Mouse (Mus musculus): Measurements from ENCODE around the gene Elf1. TPM values are rescaled to one million over a fixed set of nuclear protein-coding genes. Genes with fewer than 3 reads are reported as not detected.

Gene Elf1
- total RNA-seq, 4 experiments from 2014 or later = 4.9 to 5.7 (median 5.0) TPM

DNA sequence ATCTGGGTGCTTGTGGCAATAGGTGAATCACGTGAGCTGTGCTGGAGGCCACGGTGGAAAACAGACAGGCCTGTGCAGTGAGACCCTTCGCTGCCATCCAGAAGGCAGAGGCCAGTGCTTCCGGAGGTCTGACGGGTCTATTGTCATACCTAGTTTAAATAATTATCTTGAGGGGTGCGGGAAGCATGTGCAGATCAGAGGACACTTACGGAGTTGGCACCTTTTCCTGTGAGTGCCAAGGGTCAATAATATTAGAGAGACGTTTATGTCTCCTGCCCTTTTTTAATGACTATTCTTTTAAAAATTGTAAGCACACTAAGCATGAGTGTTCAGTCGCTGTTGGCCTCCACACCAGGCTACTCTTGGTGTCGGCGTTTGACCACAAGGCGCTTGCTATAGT is 8.2 kb downstream of the Elf1 start:
- DNase-seq (ENCODE audit: low spot score in 2 of 2) = no peak

DNA sequence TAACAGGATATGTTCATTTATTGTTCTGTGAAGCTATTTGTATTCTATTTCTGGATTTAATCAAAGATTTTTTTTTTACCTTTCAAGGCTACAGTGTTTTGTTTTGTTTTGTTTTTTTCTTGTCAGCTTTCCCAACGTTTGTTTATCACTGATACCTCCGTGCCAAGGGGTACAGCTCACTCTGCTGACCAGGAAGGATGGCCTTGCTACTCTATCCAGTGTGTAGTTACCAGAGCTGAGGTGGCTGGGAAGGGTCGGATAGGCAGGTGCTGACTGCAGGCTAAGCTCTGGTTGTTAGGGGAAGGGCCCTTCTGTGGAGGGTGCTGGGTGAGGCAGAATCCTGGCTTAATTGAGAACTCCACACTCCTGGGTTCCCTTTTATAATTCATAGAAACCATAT is 9.3 kb downstream of the Elf1 start:
- no peak for DNase-seq (ENCODE audit: low spot score in 2 of 2)

DNA sequence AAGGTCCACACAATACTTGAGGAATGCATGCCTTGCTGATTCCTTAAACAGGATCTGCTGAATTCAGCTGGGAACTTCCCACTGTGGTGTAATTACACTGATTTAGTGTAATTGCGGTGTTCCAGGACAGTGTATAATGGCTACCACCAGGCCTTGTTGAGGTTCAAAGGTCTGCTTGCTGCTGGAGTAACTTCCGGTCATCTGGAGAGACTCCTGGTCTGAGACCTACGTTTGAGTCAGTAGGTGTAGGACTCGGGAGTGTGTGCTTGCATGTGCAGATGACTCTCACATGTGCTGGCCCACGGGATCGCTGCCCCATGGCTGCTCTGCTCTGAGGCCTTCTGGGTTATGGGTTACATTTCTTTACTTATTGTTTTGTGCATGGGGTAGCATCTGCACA is 13.4 kb downstream of the Elf1 start:
- DNase-seq (ENCODE audit: low spot score in 2 of 2) = no peak

DNA sequence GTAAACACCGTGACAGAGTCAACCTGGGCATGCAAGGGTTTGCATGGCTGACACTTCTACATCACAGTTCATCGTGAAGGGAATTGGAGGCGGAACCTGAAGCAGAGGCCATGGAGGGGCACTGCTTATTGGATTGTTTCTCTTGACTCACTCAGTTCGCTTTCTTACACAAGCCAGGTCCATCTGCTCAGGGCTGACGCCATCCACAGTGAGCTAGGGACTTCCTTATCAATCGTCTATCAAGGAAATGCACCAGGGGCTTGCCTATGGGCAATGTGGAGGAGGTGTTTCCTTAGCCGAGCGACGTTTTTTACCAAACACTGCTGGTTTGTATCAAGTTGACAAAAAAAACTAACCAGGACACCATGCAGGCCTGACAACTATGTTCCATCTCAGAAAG is 18.3 kb downstream of the Elf1 start:
- DNase-seq (ENCODE audit: low spot score in 2 of 2) = no peak

DNA sequence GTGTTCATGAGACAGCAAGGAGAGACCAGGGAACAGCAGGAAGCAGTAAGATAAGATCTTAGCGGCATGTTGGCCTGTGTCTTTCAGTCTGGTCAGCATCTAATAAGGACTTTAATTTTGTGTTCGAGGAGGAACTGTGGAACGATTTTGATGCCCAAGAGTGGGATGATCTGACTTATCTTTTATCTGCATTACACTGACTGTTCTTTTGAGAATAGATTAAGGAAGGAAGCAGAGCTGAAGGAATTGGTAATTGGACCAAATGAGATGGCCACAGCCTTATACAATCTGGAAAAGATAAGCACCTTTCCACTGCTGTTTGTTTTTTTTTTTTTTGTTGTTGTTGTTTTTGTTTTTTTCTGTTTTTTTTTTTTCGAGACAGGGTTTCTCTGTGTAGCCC is 19.8 kb downstream of the Elf1 start:
- DNase-seq (ENCODE audit: low spot score in 2 of 2) = no peak

DNA sequence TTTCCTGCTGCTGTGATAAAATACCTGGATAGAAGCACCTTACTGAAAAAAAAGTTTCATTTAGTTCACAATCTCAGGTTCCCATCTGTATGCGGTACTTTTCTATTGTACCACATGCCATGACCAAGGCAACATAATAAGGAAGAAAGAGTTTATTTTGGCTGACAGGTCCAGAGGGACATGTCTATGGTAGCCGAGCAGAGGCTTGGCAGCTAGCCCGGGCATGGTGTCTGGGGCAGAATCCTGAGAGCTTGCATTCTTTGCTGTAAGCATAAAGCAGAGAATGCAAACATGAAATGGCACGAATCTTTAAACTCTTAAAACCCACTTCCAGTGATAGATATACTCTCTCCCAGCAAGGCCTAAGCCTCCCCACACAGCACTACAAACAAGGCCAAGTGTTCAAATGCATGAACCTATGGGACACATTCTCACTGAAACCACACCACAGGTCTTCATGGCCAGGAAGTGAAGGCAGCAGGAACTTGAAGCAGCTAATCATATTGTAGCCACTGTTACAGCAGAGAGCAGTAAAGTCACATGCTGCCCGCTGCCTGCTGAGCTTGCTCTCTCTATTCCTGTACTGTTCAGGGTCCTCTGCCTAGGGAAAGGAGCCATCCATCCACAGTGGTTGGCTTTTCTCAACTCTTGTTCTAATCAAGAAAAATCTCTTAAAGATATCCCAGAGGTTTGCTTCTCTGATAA is 22.5 kb downstream of the Elf1 start:
- no peak for DNase-seq (ENCODE audit: low spot score in 2 of 2)

DNA sequence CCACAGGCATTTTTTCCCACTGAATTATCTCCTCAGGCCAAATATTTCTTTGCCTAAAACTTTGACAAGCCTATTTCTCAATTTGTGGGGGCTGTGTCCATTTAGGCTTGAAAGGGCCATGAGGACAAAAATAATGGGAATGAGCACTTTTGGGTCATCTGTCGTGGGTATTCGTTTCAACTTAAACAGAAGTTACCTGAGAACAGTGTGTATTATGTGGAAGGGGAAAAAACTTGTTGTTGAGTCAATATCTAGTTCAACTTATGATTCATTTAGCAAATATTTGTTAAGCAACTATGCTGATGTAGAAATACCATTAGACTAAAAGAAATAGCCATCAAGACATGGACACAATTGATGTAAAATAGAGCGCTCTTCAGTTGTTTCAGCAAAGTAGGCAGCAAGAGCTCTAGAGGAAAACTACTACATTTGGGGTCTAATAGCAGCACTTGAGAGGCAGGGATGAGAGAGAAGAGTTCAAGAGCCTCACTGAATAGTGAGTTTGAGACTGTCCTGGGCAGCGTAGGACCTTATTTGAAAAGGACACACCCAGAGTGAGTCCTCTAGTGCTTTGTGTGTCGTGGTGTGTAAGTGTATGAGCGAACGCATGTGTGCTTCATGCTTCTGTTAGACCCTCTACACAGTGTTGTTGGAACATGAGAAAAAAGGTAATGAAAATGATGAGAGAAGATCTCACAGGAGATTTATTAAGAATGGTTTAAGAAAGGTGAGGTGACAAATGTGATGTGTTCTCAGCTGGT is 23.4 kb downstream of the Elf1 start:
- DNase-seq (ENCODE audit: low spot score in 2 of 2) = no peak

DNA sequence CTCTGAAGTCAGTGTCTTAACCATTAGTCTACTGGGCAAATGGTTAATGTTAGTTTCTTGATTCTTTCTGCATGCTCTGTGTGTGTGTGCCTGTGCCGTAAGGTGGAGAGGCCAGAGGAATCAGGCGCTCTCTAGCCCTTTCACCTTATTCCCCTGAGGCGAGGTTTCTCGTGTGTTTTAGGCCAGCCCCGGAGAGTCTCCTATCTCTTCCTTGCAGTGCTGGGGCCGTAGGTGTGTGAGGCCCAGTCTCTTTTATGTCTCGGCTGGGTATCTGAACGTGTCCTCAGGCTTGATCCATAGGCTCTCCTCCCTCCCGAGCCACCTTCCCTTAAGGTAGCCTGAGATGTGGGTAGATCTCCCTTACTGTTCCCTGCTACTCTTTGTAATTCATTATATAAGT is 25.2 kb downstream of the Elf1 start:
- DNase-seq (ENCODE audit: low spot score in 2 of 2) = no peak

DNA sequence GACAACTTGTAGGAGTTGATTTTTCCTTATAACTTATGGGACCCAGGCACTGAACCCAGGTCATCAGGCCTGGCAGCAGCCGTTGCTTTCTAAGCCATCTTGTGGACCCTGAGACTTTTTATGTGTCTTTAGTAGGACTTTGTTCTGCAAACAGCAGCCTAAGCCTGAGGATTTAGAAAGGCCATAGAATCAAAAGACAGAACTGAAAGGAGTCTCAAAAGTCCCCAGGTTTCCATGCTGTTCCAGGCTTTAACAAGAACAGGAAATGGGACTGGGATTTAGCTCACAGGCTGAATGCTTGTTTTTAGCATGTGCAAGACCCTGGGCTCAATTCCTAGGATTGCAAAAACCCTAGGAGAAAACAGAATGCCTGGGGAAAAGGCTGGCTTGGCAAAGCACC is 26.9 kb downstream of the Elf1 start:
- no peak for DNase-seq (ENCODE audit: low spot score in 2 of 2)

DNA sequence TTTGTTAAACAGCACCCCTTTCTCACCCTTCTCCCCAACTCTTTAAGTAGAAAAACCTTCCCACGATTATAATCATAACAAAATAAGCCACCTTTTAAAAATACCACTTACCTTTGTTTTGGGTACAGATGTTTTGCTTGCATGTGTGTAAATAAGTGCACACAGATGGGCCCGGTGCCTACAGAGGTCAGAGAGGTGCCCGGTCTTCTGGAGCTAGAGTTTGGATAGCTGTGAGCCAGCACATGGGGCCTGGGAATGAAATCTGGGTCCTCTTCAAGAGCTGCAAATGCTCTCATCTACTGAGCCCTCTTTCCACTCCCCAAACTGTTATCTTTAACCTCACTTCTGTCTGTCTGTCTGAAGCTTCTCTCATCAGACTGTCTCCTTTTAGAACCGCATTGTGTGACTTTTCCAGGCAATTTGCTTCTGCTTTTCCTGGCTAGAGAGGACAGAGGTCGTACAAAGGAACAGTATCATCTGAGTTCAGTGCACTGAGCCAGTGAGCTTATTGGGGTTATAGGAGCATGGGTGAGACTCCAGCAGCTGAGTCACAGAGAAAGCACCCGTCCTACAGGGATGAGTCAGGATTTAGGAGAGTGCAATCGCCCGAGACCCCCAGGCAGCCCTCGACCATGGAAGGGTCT is 27.8 kb downstream of the Elf1 start:
- DNase-seq (ENCODE audit: low spot score in 2 of 2) = no peak

DNA sequence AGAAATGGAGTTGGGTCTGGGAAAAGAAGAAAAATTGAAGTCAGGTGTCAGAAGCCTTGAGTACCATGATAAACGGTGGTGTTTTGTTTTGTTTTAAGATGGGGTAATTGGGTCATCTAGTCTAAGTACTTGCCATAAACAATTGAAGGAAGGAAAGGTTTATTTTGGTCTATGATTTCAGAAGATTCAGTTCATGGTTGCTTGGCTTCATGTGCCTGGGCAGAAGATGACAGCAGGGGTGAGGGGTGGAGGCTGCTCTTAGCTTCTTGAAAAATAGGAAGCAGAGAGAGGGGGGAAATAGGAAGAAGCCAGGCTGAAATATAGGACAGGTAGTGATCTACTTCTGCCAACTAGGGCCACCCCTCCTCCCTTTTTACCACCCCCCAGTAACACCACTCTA is 30.5 kb downstream of the Elf1 start:
- no peak for DNase-seq (ENCODE audit: low spot score in 2 of 2)

DNA sequence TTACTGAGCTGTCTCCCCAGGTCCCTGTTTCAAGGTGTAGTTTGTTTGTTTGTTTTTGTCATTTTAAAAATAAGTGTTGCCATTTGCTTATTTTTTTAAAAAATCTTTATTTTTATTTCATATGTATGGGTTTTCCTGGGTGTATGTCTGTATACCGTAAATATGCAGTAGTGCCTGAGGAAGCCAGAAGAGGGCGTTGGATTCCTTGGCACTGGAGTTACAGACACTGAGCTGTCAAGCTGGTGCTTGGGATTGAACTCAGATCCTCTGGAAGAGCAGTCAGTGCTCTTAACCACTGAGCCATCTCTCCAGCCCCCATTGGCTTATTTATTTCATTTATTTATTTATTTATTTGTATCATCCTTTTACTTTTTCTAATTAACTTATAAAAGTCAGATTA is 33.0 kb downstream of the Elf1 start:
- DNase-seq (ENCODE audit: low spot score in 2 of 2) = no peak

DNA sequence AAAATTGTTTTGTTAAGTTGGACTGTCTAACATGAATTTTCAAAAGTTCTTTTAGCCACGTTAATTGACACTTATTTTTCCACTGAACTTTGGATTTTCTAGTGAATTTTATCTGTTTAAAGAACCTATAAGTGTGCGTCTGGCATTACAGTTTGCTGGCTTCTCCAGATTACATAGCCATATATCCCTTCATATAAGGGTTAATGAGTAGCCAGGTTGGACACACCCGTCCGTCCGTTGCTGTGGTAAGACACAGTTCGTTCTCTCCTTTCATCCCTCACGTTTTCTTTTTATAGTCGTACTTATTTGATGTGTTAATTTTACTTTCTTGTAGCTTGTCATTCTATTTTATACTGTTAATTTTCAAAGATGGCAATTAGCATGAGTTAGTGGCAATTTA is 34.1 kb downstream of the Elf1 start:
- DNase-seq (ENCODE audit: low spot score in 2 of 2) = no peak

DNA sequence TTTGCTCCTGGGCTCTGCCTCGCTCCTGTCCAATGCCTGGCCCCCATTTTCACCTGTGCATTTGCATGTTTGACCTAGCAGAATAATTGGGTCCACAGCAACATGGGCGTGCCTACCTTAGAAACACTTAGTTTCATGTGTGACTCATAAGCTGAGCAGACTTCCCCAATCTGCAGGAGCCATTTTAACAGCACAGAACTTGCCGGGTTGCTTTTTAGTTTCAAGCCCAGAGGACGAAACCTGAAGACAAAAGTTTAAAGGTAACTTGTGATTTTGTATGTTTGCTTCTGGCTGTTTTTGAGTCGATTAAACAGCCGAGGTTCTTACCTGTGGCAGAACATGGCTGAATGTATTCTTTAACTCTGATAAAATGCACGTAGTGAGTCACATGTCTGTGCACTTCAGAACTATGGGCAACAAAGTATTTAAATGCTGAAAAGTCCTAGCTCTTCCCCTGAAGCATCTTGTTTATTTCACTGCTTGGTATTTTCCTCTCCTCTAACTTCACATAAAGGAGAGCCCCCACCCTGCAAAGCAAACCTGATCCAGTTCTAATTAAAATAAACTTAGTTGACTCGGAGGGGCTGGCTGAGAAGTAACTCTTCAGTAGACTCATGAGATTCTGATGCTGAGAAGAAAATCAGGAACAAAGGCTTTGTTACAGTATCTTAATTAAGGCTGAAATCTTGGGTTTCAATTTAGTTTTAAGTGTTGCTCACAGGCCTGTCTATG is 34.7 kb downstream of the Elf1 start:
- no peak for DNase-seq (ENCODE audit: low spot score in 2 of 2)

DNA sequence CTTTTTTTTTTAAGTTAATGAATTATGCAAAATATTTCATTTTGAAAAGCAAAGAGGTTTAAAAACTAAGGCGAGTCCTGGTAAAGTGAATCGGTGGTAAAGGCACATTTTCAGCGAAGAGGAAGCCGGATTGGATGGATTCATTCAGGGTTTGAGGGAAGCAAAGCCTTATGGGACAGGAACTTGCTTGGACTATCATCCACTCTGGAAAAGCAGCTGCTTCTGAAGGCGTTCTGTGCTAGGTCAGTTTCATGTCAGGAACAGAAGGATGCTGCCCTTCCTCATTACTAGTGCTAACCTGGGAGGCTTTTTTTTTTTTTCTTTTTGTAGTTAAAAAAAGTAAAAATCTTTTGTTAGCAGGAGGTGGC is 35.2 kb downstream of the Elf1 start:
- DNase-seq (ENCODE audit: low spot score in 2 of 2) = no peak

DNA sequence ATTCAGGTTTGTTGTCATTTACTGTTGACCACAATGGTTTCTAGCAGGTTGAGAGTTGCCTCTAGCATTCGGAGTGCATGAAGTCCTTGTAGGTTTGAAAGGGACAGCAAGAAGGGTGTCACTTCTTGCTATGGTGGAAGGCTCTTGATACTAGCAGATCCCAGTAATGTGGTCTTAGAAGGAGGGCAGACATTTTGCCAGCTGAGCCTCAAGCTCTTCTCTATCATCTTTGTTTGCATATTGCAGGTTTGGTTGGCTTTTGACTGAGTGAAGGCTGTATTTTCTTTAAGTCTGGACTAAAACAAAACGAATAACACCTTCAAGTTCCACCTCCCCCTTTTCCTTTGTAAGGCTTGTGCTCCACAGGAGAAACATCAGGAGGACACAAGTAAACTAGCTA is 35.8 kb downstream of the Elf1 start:
- DNase-seq (ENCODE audit: low spot score in 2 of 2) = no peak

DNA sequence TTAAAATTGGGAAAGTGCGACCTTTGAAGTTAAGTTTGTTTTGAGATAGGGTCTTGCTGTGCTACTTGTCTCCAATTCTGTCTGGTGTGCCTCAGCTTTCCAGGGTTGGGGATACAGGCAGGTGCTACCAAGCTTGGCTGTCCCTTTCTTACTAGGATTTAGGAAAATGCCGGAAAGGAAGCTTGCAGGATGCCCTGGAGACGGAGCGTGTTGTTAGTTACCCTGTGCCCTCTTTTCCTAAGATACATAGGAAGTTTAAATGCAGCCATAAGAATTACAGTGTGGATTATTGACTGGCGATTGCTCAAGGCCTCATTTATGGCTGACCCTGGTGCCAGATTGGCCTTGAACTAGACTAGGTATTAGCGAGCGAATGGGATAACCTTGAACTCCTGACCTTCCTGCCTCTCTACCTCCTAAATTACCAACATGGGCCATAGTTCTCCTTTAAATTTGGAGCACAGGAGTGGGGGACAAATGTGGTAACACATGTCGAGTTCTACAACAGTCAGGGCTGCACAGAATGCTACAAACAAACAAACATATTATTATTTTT is 36.3 kb downstream of the Elf1 start:
- DNase-seq (ENCODE audit: low spot score in 2 of 2) = no peak

DNA sequence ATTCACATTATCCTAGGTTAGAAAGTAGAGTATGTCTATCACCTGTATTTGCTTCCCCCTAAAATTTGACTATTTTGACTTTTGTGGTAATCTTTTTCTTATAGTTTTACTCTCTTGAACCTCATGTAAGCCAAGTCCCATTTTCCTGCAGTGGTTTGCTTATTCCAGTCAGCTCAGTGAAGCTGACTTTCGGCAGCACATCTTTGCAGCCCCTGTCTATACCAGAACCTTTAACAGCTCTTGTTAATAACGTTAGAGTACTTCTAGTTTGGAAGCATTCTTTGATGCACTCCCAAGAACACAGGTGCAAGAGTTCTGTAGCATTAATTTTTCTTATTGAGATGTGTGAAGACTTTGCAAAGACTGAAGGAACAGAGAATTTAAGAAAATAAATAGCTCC is 37.1 kb downstream of the Elf1 start:
- DNase-seq (ENCODE audit: low spot score in 2 of 2) = no peak

DNA sequence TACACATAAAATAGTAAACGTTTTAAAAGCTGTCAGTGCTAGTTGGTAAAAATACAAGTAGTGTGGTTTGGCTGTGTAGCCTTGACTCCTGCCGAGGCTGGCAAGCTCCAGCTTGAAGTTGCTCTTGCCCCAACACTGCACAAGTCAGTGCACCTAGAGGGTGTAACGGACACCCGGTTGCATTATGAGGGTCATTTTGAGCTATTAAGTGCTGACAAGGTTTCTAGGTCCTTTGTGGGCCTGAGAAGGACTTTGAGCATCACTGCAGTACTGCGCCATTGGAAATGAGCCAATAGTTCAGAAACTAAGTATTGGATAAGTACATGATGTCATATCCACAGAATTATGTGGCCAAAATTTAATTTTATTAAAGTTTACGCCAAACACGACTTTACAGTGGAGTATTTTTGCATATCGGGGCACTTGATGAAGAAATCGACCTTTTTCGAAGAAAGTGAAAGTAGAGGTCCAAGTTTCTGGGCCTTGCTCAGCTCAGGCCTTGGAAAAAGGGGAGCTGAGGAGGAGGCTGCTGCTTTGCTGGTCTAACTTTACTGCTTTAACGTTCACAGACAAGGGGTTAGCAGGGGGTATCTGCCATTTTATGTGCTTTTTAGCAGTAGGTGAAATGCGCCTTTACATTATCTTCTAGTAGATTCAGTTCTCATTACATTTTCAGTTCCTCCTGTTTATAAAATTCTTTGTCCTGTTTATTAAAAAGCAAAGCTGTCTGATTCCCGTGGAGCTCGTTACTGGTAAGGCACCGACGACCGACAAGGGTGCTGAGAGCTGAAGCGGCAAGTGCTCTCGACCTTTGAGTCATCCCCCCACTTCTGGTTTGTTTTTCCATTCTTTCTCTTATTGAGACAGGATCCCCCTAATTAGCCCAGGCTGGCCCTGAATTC is 38.0 kb downstream of the Elf1 start:
- DNase-seq (ENCODE audit: low spot score in 2 of 2) = no peak

DNA sequence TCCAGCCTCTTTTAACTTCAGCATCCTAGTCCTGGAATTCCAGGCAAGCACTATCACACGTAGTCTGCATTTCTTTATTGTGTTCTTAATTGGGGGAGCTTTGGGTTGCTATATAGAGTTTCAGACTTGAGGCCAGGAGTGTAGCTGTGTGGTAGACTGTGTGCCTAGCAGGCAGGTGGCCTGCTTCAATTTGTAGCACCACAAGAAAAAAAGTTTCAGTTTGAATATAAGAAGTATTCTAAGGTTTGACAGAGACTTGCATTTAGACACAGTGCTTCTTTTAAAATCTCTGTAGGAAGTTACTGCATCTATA is 38.6 kb downstream of the Elf1 start:
- DNase-seq (ENCODE audit: low spot score in 2 of 2) = no peak

DNA sequence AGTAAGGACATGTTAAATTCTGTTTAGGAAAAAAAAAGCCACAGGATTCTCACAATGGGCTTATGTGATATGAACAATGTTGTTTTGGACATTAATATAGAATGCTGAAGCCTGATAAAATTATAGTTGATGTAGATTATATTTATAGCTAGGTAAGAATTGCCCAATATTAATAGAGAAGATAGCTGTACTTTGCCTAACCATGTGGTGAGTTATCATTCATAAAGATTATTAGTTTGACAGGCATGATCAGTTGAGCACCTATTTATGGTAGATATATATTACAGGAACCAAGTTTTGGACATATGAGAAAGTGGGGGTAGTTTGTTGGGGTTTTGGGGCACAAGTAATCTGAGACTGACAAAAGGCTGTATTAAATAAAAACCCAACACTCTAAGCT is 39.6 kb downstream of the Elf1 start:
- DNase-seq (ENCODE audit: low spot score in 2 of 2) = no peak
